Mouse (Mus musculus) embryonic facial prominence, embryonic 11.5 days (tissue): ENCODE results near the gene Necap1. TPM values are rescaled to one million over a fixed set of nuclear protein-coding genes. Genes with fewer than 3 reads are reported as not detected.

Source experiments
- ATAC-seq: fragments of 200-750 bp; cut with Nextera tagmentation; replicated peaks from 2 replicates; pipeline ENCODE4 v1.8.0; 2017; ENCODE audit warnings: low read depth; ENCODE audit not compliant: insufficient number of reproducible peaks, low FRiP score, low TSS enrichment
- DNase-seq: peaks from one replicate; pipeline ENCODE4 v3.0.0-alpha.2; 2015; ENCODE audit warnings: low spot score
- H3K27ac ChIP-seq: fragments of 300-500 bp; sonication (generic); replicated peaks from 2 replicates; pipeline ENCODE4 v1.5.1; 2014; ENCODE audit warnings: mild to moderate bottlenecking, low read depth, low read length, control low read depth
- H3K27me3 ChIP-seq: fragments of 300-500 bp; sonication (generic); 2 replicates; pipeline ENCODE4 v1.6.1; 2014; ENCODE audit warnings: mild to moderate bottlenecking, low read length, moderate library complexity, mixed read lengths; ENCODE audit not compliant: control insufficient read depth, insufficient read depth
- H3K36me3 ChIP-seq: fragments of 300-500 bp; sonication (generic); replicated peaks from 2 replicates; pipeline ENCODE4 v1.6.1; 2014; ENCODE audit warnings: low read depth, mild to moderate bottlenecking, low read length, moderate library complexity, mixed read lengths; ENCODE audit not compliant: control insufficient read depth, insufficient read depth
- H3K4me1 ChIP-seq: fragments of 300-500 bp; sonication (generic); 2 replicates; pipeline ENCODE4 v1.6.1; 2014; ENCODE audit warnings: low read length, mixed read lengths; ENCODE audit not compliant: control insufficient read depth, insufficient read depth
- H3K4me2 ChIP-seq: fragments of 300-500 bp; sonication (generic); 2 replicates; pipeline ENCODE4 v1.6.1; 2014; ENCODE audit warnings: low read depth, mild to moderate bottlenecking, control low read depth, low read length, moderate library complexity
- H3K4me3 ChIP-seq: fragments of 300-500 bp; sonication (generic); 2 replicates; pipeline ENCODE4 v1.5.1; 2014; ENCODE audit warnings: low read depth, low read length, control low read depth
- H3K9ac ChIP-seq: fragments of 300-500 bp; sonication (generic); replicated peaks from 2 replicates; pipeline ENCODE4 v1.6.1; 2014; ENCODE audit warnings: mild to moderate bottlenecking, control low read depth, low read length
- H3K9me3 ChIP-seq: fragments of 300-500 bp; sonication (generic); replicated peaks from 2 replicates; pipeline ENCODE4 v1.6.1; 2016; ENCODE audit warnings: mild to moderate bottlenecking, low read length, inconsistent platforms, mixed read lengths; ENCODE audit not compliant: control insufficient read depth
- WGBS: fragments of 180-500 bp; shearing (Covaris S2); extraction: QIAGEN DNeasy Blood & Tissue Kit; methylation state at CpG from one replicate; pipeline ENCODE4 v1.1.7; 2014; 5-methylcytosine and 5-hydroxymethylcytosine counted together
- microRNA-seq: library from miRNA; unstranded; fragments of <30 nt; microRNA quantifications from one replicate; pipeline ENCODE4, GENCODE M21; 2016; ENCODE audit warnings: borderline number of aligned reads
- polyA plus RNA-seq: library from polyadenylated mRNA; unstranded; fragments of >200 nt; fragmentation: Nextera tagmentation; extraction: Ambion mirVana; gene quantifications from 2 replicates; pipeline ENCODE4 v1.2.1, GENCODE M21; 2014

Gene Necap1
- polyA plus RNA-seq, 1 experiment from 2014 or later = 67.0 TPM

- DNase-seq (peak; percentile 82), ATAC-seq (no peak)
- 12% methylated on average over 2 of the region's 2 CpGs for WGBS
- H3K4me1 ChIP-seq = no peaks in the 10 kb centered on the region
- H3K36me3 ChIP-seq = peaks cover 1% of the 10 kb centered on the region; the same call in 1 of the 2 replicates
- no peak overlapping the region for H3K4me3 ChIP-seq
- no peaks in the 10 kb centered on the region for H3K27me3 ChIP-seq
- no peaks in the 10 kb centered on the region for H3K9me3 ChIP-seq
- no peak overlapping the region for H3K27ac ChIP-seq
- no peak overlapping the region for H3K4me2 ChIP-seq
- H3K9ac ChIP-seq = no peak overlapping the region
These were observed 18.3 kb downstream of the Necap1 start for GRCm38 (mm10) chr6:122892442-122893049.

- WGBS = 86% methylated on average over 4 of the region's 4 CpGs
These were observed 45.6 kb downstream of the Necap1 start for GRCm38 (mm10) chr6:122919922-122920321.

GRCm38 (mm10) chr6:122921451-122921850, 47.2 kb downstream of the Necap1 start, which contains the start of gene Clec4a1:
TSS of gene Clec4a1 (plus strand) at chr6:122921848.
- 59% methylated on average over 4 of the region's 4 CpGs for WGBS
- no peak for ATAC-seq

More at GRCm38 (mm10) chr6:122919922-122920321, 45.6 kb downstream of the Necap1 start:
- Histone ChIP-seq H3K4me1 (no peaks in the 10 kb centered on the region), H3K36me3 (no peaks in the 10 kb centered on the region), H3K9ac (no peak overlapping the region), H3K9me3 (no peaks in the 10 kb centered on the region), H3K27ac (no peak overlapping the region), H3K4me3 (no peak overlapping the region), H3K4me2 (no peak overlapping the region), H3K27me3 (no peaks in the 10 kb centered on the region)
- DNase-seq (no peak), ATAC-seq (no peak)

GRCm38 (mm10) chr6:122934845-122935244, 60.6 kb downstream of the Necap1 start:
- Histone ChIP-seq H3K4me3 (no peak overlapping the region), H3K27me3 (no peaks in the 10 kb centered on the region), H3K9ac (no peak overlapping the region), H3K4me1 (no peaks in the 10 kb centered on the region), H3K9me3 (no peaks in the 10 kb centered on the region), H3K4me2 (no peak overlapping the region), H3K36me3 (no peaks in the 10 kb centered on the region), H3K27ac (no peak overlapping the region)
- WGBS = 91% methylated on average over 3 of the region's 3 CpGs
- ATAC-seq (no peak), DNase-seq (no peak)

More at GRCm38 (mm10) chr6:122921451-122921850, 47.2 kb downstream of the Necap1 start, which contains the start of gene Clec4a1:
- Histone ChIP-seq H3K9ac (no peak within 1 kb of the TSS), H3K4me1 (no peaks in the 10 kb centered on the region), H3K4me3 (no peak within 1 kb of the TSS), H3K4me2 (no peak within 1 kb of the TSS), H3K36me3 (no peaks in the 10 kb centered on the region), H3K9me3 (no peaks in the 10 kb centered on the region), H3K27ac (no peak within 1 kb of the TSS), H3K27me3 (no peaks in the 10 kb centered on the region)
- no peak for DNase-seq

Small RNA genes within 50 kb of the gene (microRNA-seq; reads per million reads assigned to microRNA genes)
- not detected for gene Mir7231

Other genes starting within 250 kb of the Necap1 start
- not detected in 2 replicates for gene Dppa3, start 248.1 kb upstream of the Necap1 start, polyA plus RNA-seq
- gene Nanog, start 167.0 kb upstream of the Necap1 start, polyA plus RNA-seq = 0.13 and 0.14 TPM in 2 replicates
- 32.7 and 35.1 TPM in 2 replicates for gene Slc2a3, start 72.8 kb upstream of the Necap1 start, polyA plus RNA-seq
- gene Foxj2, start 54.6 kb upstream of the Necap1 start, polyA plus RNA-seq = 4.0 TPM in 2 replicates
- 1.9 and 2.3 TPM in 2 replicates for gene C3ar1, start 18.3 kb upstream of the Necap1 start, polyA plus RNA-seq
- 1.4 and 2.0 TPM in 2 replicates for gene Clec4a1, start 47.4 kb downstream of the Necap1 start, polyA plus RNA-seq
- gene Clec4a3, start 78.0 kb downstream of the Necap1 start, polyA plus RNA-seq = 0.59 and 0.67 TPM in 2 replicates
- not detected in 2 replicates for gene Clec4a4, start 115.9 kb downstream of the Necap1 start, polyA plus RNA-seq
- not detected in 2 replicates for gene Clec4b1, start 175.5 kb downstream of the Necap1 start, polyA plus RNA-seq
- 1.1 and 2.0 TPM in 2 replicates for gene Clec4a2, start 232.0 kb downstream of the Necap1 start, polyA plus RNA-seq